9 mouse cellular contexts compared by ENCODE assay signal in genomic region chr2:180569028-180569643, GRCm38 (mm10). TPM values are rescaled to one million over a fixed set of nuclear protein-coding genes. Genes with fewer than 3 reads are reported as not detected.
DNase-seq lines count a peak whose midpoint lies in the region; ATAC-seq and TF ChIP-seq lines count a peak whose summit lies in the region.
"Had no signal": no experiment of that assay in that cellular context is flagged by ENCODE, and none has a peak within 500 bp of the region (broad histone marks: within the 10 kb centered on the region; RNA-seq: fewer than 3 reads in every experiment).

No protein-coding gene starts in this region.

- no peaks in the 10 kb centered on the region for H3K9me3 ChIP-seq in hindbrain, postnatal 0 days (ENCODE audit: low read length)
- H3K9me3 ChIP-seq in hindbrain, embryonic 11.5 days (ENCODE audit: control insufficient read depth, low read length) = no peaks in the 10 kb centered on the region
- H3K9me3 ChIP-seq: neural tube, embryonic 13.5 days had no signal

- H3K27me3 ChIP-seq in hindbrain, postnatal 0 days (ENCODE audit: insufficient read depth, low read length) = no peaks in the 10 kb centered on the region
- H3K27me3 ChIP-seq in hindbrain, embryonic 11.5 days (ENCODE audit: control insufficient read depth, insufficient read depth, low read length) = no peaks in the 10 kb centered on the region
- H3K27me3 ChIP-seq: neural tube, embryonic 13.5 days had no signal

- TF ChIP-seq CTCF in hindbrain, postnatal 0 days (IDR thresholded peaks at IDR 0.05; ENCODE audit: low read depth) = no peak

- no peak overlapping the region for H3K27ac ChIP-seq in hindbrain, postnatal 0 days
- no peak overlapping the region for H3K27ac ChIP-seq in hindbrain, embryonic 11.5 days (ENCODE audit: low read depth, low read length)
- H3K27ac ChIP-seq: neural tube, embryonic 13.5 days had no signal

- 21% methylated on average over 3 of the region's 3 CpGs for WGBS in hindbrain, postnatal 0 days
- 57% methylated on average over 3 of the region's 3 CpGs for WGBS in hindbrain, embryonic 11.5 days

- no peak overlapping the region for H3K4me3 ChIP-seq in hindbrain, postnatal 0 days (ENCODE audit: low read length)
- H3K4me3 ChIP-seq in hindbrain, embryonic 11.5 days (ENCODE audit: low read depth, low read length) = no peak overlapping the region
- H3K4me3 ChIP-seq: neural tube, embryonic 13.5 days had no signal

- DNase-seq in hindbrain, postnatal 0 days (ENCODE audit: low spot score) = peak; percentile 66
- no peak for DNase-seq in hindbrain, embryonic 11.5 days (ENCODE audit: low spot score)
- DNase-seq in adrenal gland, postnatal 10 days = peak; percentile 83
- peak; percentile 74 for DNase-seq in kidney, postnatal 10 days
- no peak for DNase-seq in frontal cortex, postnatal 14 days (ENCODE audit: low spot score in 2 of 2)
- no peak for DNase-seq in spleen, postnatal 4 days (ENCODE audit: low spot score in 2 of 2)

- peaks cover 12% of the 10 kb centered on the region for H3K4me1 ChIP-seq in hindbrain, postnatal 0 days (ENCODE audit: insufficient read depth, low read length)
- no peaks in the 10 kb centered on the region for H3K4me1 ChIP-seq in hindbrain, embryonic 11.5 days (replicated peaks; ENCODE audit: control insufficient read depth, insufficient read depth, low read length)

- no peaks in the 10 kb centered on the region for H3K36me3 ChIP-seq in hindbrain, postnatal 0 days (ENCODE audit: insufficient read depth, low read length)
- H3K36me3 ChIP-seq in hindbrain, embryonic 11.5 days (ENCODE audit: control insufficient read depth, insufficient read depth, low read length) = no peaks in the 10 kb centered on the region
- H3K36me3 ChIP-seq: neural tube, embryonic 13.5 days had no signal

- no peak overlapping the region for H3K4me2 ChIP-seq in hindbrain, postnatal 0 days (ENCODE audit: low read depth, low read length)
- no peak overlapping the region for H3K4me2 ChIP-seq in hindbrain, embryonic 11.5 days (replicated peaks; ENCODE audit: low read depth, low read length)
- H3K4me2 ChIP-seq: neural tube, embryonic 13.5 days had no signal

- H3K9ac ChIP-seq in hindbrain, postnatal 0 days (replicated peaks; ENCODE audit: low read length) = no peak overlapping the region
- no peak overlapping the region for H3K9ac ChIP-seq in hindbrain, embryonic 11.5 days (ENCODE audit: low read depth, low read length)
- H3K9ac ChIP-seq: neural tube, embryonic 13.5 days had no signal

- ATAC-seq in hindbrain, postnatal 0 days = no peak
- ATAC-seq in hindbrain, embryonic 11.5 days (ENCODE audit: low FRiP score) = no peak
- peak; percentile 27; the same call in 1 of the 2 replicates for ATAC-seq in granulocyte monocyte progenitor cell, adult 5-6 weeks (replicated peaks; ENCODE audit: poor library complexity, severe bottlenecking)
- no peak for ATAC-seq in megakaryocyte, adult 5-6 weeks (ENCODE audit: poor library complexity, severe bottlenecking)

RNA-seq across cellular contexts. Expression of gene Mrgbp, which starts 12.0 kb away (rescaled TPM):
- total RNA-seq in hindbrain, postnatal 0 days (2014; rRNA removed) = 48.2 and 49.3 TPM in 2 replicates
- 32.5 and 36.0 TPM in 2 replicates for polyA plus RNA-seq in hindbrain, postnatal 0 days (2015; fragmentation: Nextera tagmentation; extraction: Ambion mirVana)
- polyA plus RNA-seq in hindbrain, embryonic 11.5 days (2014; fragmentation: Nextera tagmentation; extraction: Ambion mirVana) = 43.3 and 43.6 TPM in 2 replicates
- 10 to 100 TPM; 21.0 to 26.8 TPM for total RNA-seq in adrenal gland, postnatal 10 days (2021)
- 38.2 and 39.9 TPM in 2 replicates for total RNA-seq in granulocyte monocyte progenitor cell, adult 5-6 weeks (2014; fragmentation: Nextera tagmentation)
- 27.1 and 28.9 TPM in 2 replicates for total RNA-seq in granulocyte monocyte progenitor cell, adult 5-6 weeks (2017)
- 20.2 and 30.8 TPM in 2 replicates for total RNA-seq in megakaryocyte, adult 5-6 weeks (2015)
- total RNA-seq in megakaryocyte, adult 5-6 weeks (2017) = 21.8 and 23.2 TPM in 2 replicates

RNA-seq across cellular contexts. Expression of gene Ogfr, which starts 19.9 kb away (rescaled TPM):
- total RNA-seq in hindbrain, postnatal 0 days (2014; rRNA removed) = 88.5 and 106 TPM in 2 replicates
- polyA plus RNA-seq in hindbrain, postnatal 0 days (2015; fragmentation: Nextera tagmentation; extraction: Ambion mirVana) = 82.9 and 84.4 TPM in 2 replicates
- polyA plus RNA-seq in hindbrain, embryonic 11.5 days (2014; fragmentation: Nextera tagmentation; extraction: Ambion mirVana) = 99.0 and 104 TPM in 2 replicates
- 10 to 100 TPM; 44.4 to 49.2 TPM for total RNA-seq in adrenal gland, postnatal 10 days (2021)
- total RNA-seq in granulocyte monocyte progenitor cell, adult 5-6 weeks (2014; fragmentation: Nextera tagmentation) = 32.5 and 34.2 TPM in 2 replicates
- total RNA-seq in granulocyte monocyte progenitor cell, adult 5-6 weeks (2017) = 40.3 and 42.0 TPM in 2 replicates
- 37.3 and 42.7 TPM in 2 replicates for total RNA-seq in megakaryocyte, adult 5-6 weeks (2015)
- 62.2 and 64.9 TPM in 2 replicates for total RNA-seq in megakaryocyte, adult 5-6 weeks (2017)

RNA-seq across cellular contexts. Expression of gene Col9a3, which starts 28.5 kb away (rescaled TPM):
- 82.0 and 98.9 TPM in 2 replicates for total RNA-seq in hindbrain, postnatal 0 days (2014; rRNA removed)
- 90.1 and 95.8 TPM in 2 replicates for polyA plus RNA-seq in hindbrain, postnatal 0 days (2015; fragmentation: Nextera tagmentation; extraction: Ambion mirVana)
- 22.3 and 22.6 TPM in 2 replicates for polyA plus RNA-seq in hindbrain, embryonic 11.5 days (2014; fragmentation: Nextera tagmentation; extraction: Ambion mirVana)
- 1 to 10 TPM in 1 of 2 experiments, under 1 TPM in 1; 0.55 to 1.8 TPM for total RNA-seq in adrenal gland, postnatal 10 days (2021)
- 0.41 TPM in 1 of 2 replicates, not detected in the other for total RNA-seq in granulocyte monocyte progenitor cell, adult 5-6 weeks (2014; fragmentation: Nextera tagmentation)
- 0.26 and 0.57 TPM in 2 replicates for total RNA-seq in granulocyte monocyte progenitor cell, adult 5-6 weeks (2017)
- 0.62 and 1.3 TPM in 2 replicates for total RNA-seq in megakaryocyte, adult 5-6 weeks (2015)
- 0.16 and 0.51 TPM in 2 replicates for total RNA-seq in megakaryocyte, adult 5-6 weeks (2017)

Comparison
In these comparisons a context has a peak if more than half of its experiments do, and no peak if none do; other contexts are left out.
1. DNase-seq: peak in hindbrain, postnatal 0 days (single experiment), adrenal gland, postnatal 10 days (single experiment) and kidney, postnatal 10 days (single experiment); none in hindbrain, embryonic 11.5 days (single experiment), frontal cortex, postnatal 14 days (0 of 2) and spleen, postnatal 4 days (0 of 2).
2. RNA of gene Col9a3, which starts 28.5 kb away (total RNA-seq): 82.0 to 98.9 TPM in hindbrain, postnatal 0 days; 0.55 to 1.8 TPM in adrenal gland, postnatal 10 days, 0.16 to 1.3 TPM in megakaryocyte, adult 5-6 weeks and 0.26 to 0.57 TPM in granulocyte monocyte progenitor cell, adult 5-6 weeks; every median in the first group is over 10 times any median in the second.